Mouse (Mus musculus) MEL (cell line): ENCODE data around the gene A730061H03Rik. TPM values are rescaled to one million over a fixed set of nuclear protein-coding genes. Genes with fewer than 3 reads are reported as not detected.

Experiments
- BHLHE40 ChIP-seq: IDR thresholded peaks from 2 replicates; pipeline ENCODE4 v1.6.1; 2012; ENCODE audit warnings: low read depth, mild to moderate bottlenecking, inconsistent platforms, low read length, improper control_type of control experiment, borderline replicate concordance
- CHD1 ChIP-seq: IDR thresholded peaks from 2 replicates; pipeline ENCODE4 v1.6.1; 2012; ENCODE audit warnings: low read depth, mild to moderate bottlenecking, inconsistent platforms, low read length, improper control_type of control experiment
- E2F4 ChIP-seq: IDR thresholded peaks from 2 replicates; pipeline ENCODE4 v1.6.1; 2011; ENCODE audit warnings: low read depth, low read length, improper control_type of control experiment, borderline replicate concordance
- ETS1 ChIP-seq: IDR thresholded peaks from 2 replicates; pipeline ENCODE4 v1.6.1; 2012; ENCODE audit warnings: low read depth, mild to moderate bottlenecking, inconsistent platforms, low read length, improper control_type of control experiment, moderate library complexity
- GATA1 ChIP-seq: IDR thresholded peaks from 2 replicates; pipeline ENCODE4 v1.6.1; 2011; ENCODE audit warnings: low read depth, low read length, improper control_type of control experiment
- HCFC1 ChIP-seq: IDR thresholded peaks from 2 replicates; pipeline ENCODE4 v1.6.1; 2012; ENCODE audit warnings: low read depth, mild to moderate bottlenecking, inconsistent platforms, low read length, improper control_type of control experiment, moderate library complexity
- JUND ChIP-seq: IDR thresholded peaks from 2 replicates; pipeline ENCODE4 v1.6.1; 2011; ENCODE audit warnings: low read depth, mild to moderate bottlenecking, improper control_type of control experiment, low read length
- KAT2A ChIP-seq: conservative IDR thresholded peaks from 2 replicates; pipeline ENCODE4 v1.6.1; 2012; ENCODE audit warnings: low read depth, low read length, improper control_type of control experiment, inconsistent platforms
- MAFK ChIP-seq: IDR thresholded peaks from 2 replicates; pipeline ENCODE4 v1.6.1; 2011; ENCODE audit warnings: low read depth, mild to moderate bottlenecking, low read length, improper control_type of control experiment, borderline replicate concordance
- MAX ChIP-seq: IDR thresholded peaks from 2 replicates; pipeline ENCODE4 v1.6.1; 2011; ENCODE audit warnings: low read length, improper control_type of control experiment
- MEF2A ChIP-seq: IDR thresholded peaks from 2 replicates; pipeline ENCODE4 v1.6.1; 2014; ENCODE audit warnings: low read depth, mild to moderate bottlenecking, inconsistent platforms, low read length, improper control_type of control experiment; ENCODE audit not compliant: poor library complexity, insufficient replicate concordance, severe bottlenecking; ENCODE audit errors: extremely low read depth
- MXI1 ChIP-seq: IDR thresholded peaks from 2 replicates; pipeline ENCODE4 v1.6.1; 2011; ENCODE audit warnings: mild to moderate bottlenecking, low read depth, low read length, improper control_type of control experiment
- MYC ChIP-seq: IDR thresholded peaks from 2 replicates; pipeline ENCODE4 v1.6.1; 2011; ENCODE audit warnings: low read depth, mild to moderate bottlenecking, low read length, improper control_type of control experiment, moderate library complexity
- POLR2A ChIP-seq, 2 experiments: IDR thresholded peaks; 2 replicates each; pipeline ENCODE4 v1.6.1; 2011 to 2012; ENCODE audit warnings: low read length in 2 of 2, mild to moderate bottlenecking in 2 of 2, control low read depth in 1 of 2, improper control_type of control experiment in 1 of 2, low read depth in 1 of 2, moderate library complexity in 1 of 2; ENCODE audit not compliant: control insufficient read depth in 1 of 2, insufficient read depth in 1 of 2, poor library complexity in 1 of 2
- POLR2AphosphoS2 ChIP-seq: IDR thresholded peaks from 2 replicates; pipeline ENCODE4 v1.6.1; 2011; ENCODE audit warnings: low read length, improper control_type of control experiment
- RAD21 ChIP-seq: IDR thresholded peaks from 2 replicates; pipeline ENCODE4 v1.6.1; 2011; ENCODE audit warnings: mild to moderate bottlenecking, low read depth, low read length, improper control_type of control experiment
- RCOR1 ChIP-seq: IDR thresholded peaks from 2 replicates; pipeline ENCODE4 v1.6.1; 2012; ENCODE audit warnings: low read depth, mild to moderate bottlenecking, inconsistent platforms, low read length, improper control_type of control experiment
- SIN3A ChIP-seq: IDR thresholded peaks from 2 replicates; pipeline ENCODE4 v1.6.1; 2012; ENCODE audit warnings: low read length, improper control_type of control experiment, inconsistent platforms
- TCF12 ChIP-seq: IDR thresholded peaks from 2 replicates; pipeline ENCODE4 v1.6.1; 2014; ENCODE audit warnings: low read depth, mild to moderate bottlenecking, inconsistent platforms, low read length, improper control_type of control experiment, moderate library complexity
- UBTF ChIP-seq: IDR thresholded peaks from 2 replicates; pipeline ENCODE4 v1.6.1; 2012; ENCODE audit warnings: low read depth, mild to moderate bottlenecking, inconsistent platforms, low read length, improper control_type of control experiment, moderate library complexity, borderline replicate concordance; ENCODE audit not compliant: insufficient read depth
- ZC3H11A ChIP-seq: IDR thresholded peaks from 2 replicates; pipeline ENCODE4 v1.6.1; 2012; ENCODE audit warnings: low read depth, mild to moderate bottlenecking, inconsistent platforms, low read length, improper control_type of control experiment
- ZKSCAN1 ChIP-seq: IDR thresholded peaks from 2 replicates; pipeline ENCODE4 v1.6.1; 2012; ENCODE audit warnings: low read depth, mild to moderate bottlenecking, inconsistent platforms, low read length, improper control_type of control experiment, moderate library complexity
- ZMIZ1 ChIP-seq: IDR thresholded peaks from 2 replicates; pipeline ENCODE4 v1.6.1; 2012; ENCODE audit warnings: low read depth, mild to moderate bottlenecking, inconsistent platforms, low read length, improper control_type of control experiment, moderate library complexity
- polyA plus RNA-seq, 2 experiments: library from polyadenylated mRNA; stranded (reverse) in 1 of 2; unstranded in 1 of 2; fragments of >175 nt in 1 of 2; fragments of >200 nt in 1 of 2; gene quantifications; 2 replicates each; pipeline versions ENCODE4 v1.2.1 to v1.2.4; 2012; ENCODE audit warnings: low replicate concordance in 2 of 2, low read depth in 1 of 2; ENCODE audit not compliant: insufficient read length in 2 of 2, insufficient read depth in 1 of 2, missing spikeins in 1 of 2
- total RNA-seq: library from RNA; depleted of rRNA; stranded (reverse); fragments of 300-350 nt; gene quantifications from 2 replicates; pipeline ENCODE4 v1.2.3, GENCODE M21; 2012

A730061H03Rik gene
- total and polyA plus RNA-seq, 3 experiments, result 0.73 to 0.86 TPM; not detected in 1

GRCm38 (mm10) chr14:55540067-55540786 lies 20.0 kb downstream of the A730061H03Rik start, which contains the start of gene Pck2 (continued):
- TF ChIP-seq ZC3H11A (no peak), RCOR1 (no peak), SIN3A (peak; percentile 82), MYC (peak; percentile 95), HCFC1 (peak; percentile 68), ZKSCAN1 (no peak), CHD1 (no peak), UBTF (no peak), BHLHE40 (no peak), RAD21 (no peak), POLR2A (IDR thresholded peaks at IDR 0.05; ENCODE audit: control insufficient read depth in 1 of 2, insufficient read depth in 1 of 2, low read depth in 1 of 2, low read length in 2 of 2, poor library complexity in 1 of 2) (peak; percentile 41 to 77; a peak in 2 of 4 replicates), ZMIZ1 (peak; percentile 83), GATA1 (no peak), MEF2A (no peak), JUND (no peak), ETS1 (peak; percentile 56; the same call in 1 of the 2 replicates), TCF12 (peak; percentile 51), E2F4 (no peak), KAT2A (peak; percentile 47; the same call in 1 of the 2 replicates), MAX (peak; percentile 88), POLR2AphosphoS2 (peak; percentile 92), MAFK (no peak), MXI1 (peak; percentile 78)
